Mouse (Mus musculus): ENCODE measurements around the gene Hsd3b2. TPM values are rescaled to one million over a fixed set of nuclear protein-coding genes. Genes with fewer than 3 reads are reported as not detected.
"Not testable (repeated sequence)": the region's sequence is repeated elsewhere in the genome, so short reads cannot be mapped to it uniquely, and the experiment has no call there.

The Hsd3b2 gene
- total RNA-seq (2015) = not detected in 2 replicates
- total RNA-seq (2017) = not detected in 2 replicates

DNA sequence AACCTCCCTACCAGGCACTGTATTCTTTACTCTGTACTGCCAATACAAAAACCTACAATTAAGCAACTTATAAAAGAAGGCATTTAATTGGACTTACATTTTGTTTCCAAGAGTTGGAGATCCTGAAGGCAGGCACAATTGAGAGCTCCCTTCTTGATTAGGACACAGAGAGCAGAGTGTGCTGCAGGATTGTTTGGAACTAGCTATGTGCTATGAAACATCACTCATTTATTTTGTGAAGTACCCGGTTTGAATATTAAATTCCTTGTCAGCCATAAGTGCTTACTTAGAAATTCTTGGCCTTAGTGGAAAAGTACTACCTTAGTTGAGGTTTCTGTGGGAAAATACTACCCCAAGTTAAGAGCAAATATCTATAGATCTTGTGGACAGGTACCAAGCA lies at the start of gene Hsd3b2:
Gene Hsd3b2 (minus strand): TSS at position 168 of the 400 bp plus-strand sequence.
- ATAC-seq (ENCODE audit: poor library complexity, severe bottlenecking) = no peak

DNA sequence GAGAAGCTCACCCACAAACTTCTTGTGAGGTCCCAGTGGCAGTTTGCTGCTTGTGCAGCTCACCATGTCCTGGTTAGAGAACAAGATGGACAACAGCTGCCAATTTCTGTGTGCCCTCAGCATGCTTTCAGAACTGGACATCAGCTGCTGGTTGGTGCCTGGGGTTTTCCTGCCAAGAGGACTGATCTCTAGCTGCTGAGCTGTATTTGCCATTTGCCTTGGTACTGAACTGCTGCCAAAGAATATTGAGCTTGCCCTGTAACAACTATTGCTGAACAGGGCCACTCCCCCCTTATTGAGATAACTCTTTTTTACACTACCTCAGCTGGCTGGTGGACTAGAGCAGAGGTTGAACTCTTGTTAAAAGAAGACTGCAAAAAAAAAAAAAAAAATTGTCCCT lies 39.8 kb upstream of the Hsd3b2 start:
- no peak for ATAC-seq (ENCODE audit: poor library complexity, severe bottlenecking)

DNA sequence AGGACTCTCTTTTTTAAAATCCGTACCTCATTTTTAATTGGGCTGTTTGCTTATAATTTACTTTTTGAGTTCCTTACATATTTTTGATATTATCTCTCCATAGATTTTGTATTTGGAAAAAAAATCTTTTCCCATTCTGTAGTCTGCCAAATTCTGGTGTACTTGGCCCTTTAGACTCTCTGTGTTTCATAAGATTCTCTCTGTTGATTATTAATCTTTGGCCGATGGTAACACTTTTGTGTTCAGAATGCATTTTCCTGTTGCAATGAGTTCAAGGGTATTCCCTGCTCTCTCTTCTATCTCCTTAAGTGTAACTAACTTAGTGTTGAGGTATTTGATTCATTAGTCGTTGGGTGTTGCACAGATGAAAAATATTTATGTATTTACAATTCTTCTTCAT lies 32.5 kb upstream of the Hsd3b2 start:
- ATAC-seq (ENCODE audit: poor library complexity, severe bottlenecking) = no peak

DNA sequence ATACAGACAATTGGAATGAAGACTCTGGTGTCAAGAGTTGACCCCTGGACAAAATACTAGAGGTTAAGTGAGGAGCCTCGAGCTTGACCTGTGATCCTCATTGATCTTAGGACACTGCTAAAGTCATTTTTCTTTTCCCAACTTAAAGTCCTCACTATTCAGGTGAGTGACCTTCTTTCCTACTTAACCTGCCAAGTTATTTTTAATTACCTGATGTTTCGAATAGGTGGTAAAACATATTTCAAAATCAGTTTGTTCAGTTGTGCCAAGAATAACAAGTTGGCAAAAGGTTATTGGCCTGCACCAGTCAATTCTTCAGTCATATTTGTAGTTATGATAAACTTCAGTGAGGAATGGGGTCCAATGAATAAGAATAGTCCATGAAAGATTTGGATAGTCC lies 27.8 kb upstream of the Hsd3b2 start:
- ATAC-seq (ENCODE audit: poor library complexity, severe bottlenecking) = no peak

DNA sequence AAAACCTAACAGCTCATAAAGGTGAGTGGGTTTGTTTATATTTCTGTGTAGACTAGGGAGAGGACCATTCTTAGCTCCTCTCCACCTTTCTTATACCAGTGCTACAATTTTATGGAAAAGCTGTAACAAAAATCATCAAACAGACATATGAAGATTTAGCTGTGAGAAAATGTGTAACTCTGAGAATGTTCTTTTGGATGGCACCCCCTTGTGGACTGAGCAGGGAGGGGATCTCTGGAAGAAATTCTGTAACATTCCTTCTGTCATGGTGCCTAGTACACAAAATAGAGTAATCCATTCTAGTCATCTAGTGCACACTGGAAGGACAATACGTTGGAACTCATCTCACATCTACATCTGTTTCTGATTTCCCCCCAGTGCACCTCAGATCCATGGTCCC lies 16.7 kb upstream of the Hsd3b2 start:
- not testable (repeated sequence) for ATAC-seq (ENCODE audit: poor library complexity, severe bottlenecking)

DNA sequence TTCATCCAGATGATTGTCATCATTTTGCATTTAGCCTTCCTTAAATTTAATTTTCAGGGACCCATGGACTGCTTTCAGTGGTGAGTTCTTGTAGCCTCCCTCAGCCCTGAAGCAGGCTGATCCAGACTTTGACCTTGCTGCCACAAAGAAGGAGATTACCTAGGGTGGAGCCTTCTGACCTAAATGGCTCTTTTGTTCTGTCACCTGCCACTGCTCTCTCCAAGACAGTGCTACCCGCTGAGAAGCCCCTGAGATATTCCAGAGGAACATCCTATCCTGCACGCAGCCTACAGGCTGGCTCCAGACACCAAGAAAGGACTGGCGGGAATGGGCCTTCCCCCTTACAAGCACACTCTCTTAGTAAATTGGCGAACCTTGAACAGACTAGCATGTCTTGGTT lies 10.0 kb upstream of the Hsd3b2 start:
- ATAC-seq (ENCODE audit: poor library complexity, severe bottlenecking) = no peak

DNA sequence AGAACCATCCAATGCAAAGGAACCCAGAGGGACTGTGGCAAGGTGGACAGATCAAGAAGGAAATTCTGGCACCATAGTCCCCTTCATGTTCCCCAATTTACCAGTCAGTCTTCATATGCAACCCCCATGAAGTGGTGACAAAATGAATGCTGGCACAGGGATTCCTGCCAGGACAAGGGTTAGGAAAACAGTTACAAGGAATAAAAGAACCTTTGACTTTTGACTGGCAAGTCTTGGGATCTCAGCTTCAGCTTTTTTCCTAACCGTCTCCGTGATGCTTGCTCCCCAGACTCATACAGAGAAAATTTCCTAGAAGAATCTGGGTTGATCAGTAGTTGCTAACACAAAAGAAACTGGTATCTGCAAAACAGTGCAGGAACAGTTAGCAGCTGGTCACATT lies 9.4 kb upstream of the Hsd3b2 start:
- no peak for ATAC-seq (ENCODE audit: poor library complexity, severe bottlenecking)

DNA sequence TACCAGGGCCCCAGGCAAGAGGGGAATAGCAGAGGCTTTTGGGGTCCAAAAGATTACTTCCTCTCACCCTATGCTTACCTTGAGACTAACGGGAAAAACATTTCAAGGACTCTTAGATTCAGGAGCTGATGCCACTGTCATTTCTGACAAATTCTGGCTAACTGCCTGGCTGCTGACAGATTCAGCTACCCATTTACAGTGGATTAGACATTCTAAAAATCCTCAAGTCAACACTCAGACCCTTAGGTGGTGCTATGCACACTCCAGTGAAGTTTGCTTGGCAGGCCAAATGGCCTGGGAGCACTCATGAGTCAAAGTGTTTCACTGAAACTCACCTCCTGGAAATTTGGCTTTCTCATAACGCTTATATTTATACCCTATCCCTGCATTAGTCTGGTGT lies 1.9 kb upstream of the Hsd3b2 start:
- ATAC-seq (ENCODE audit: poor library complexity, severe bottlenecking) = no peak

DNA sequence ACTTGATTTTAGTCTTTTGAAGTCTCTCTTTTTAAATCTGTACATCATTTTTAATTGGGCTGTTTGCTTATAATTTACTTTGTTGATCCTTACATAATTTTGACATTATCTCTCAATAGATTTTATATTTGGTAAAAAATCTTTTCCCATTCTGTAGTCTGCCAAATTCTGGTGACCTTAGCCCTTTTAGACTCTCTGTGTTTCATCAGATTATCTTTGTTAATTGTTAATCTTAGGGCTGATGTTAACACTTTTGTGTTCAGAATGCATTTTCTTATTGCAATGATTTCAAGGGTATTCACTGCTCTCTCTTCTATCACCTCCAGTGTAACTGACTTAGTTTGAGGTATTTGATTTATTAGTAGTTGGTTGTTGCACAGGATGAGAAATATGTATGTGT lies 3.6 kb downstream of the Hsd3b2 start:
- no peak for ATAC-seq (ENCODE audit: poor library complexity, severe bottlenecking)

DNA sequence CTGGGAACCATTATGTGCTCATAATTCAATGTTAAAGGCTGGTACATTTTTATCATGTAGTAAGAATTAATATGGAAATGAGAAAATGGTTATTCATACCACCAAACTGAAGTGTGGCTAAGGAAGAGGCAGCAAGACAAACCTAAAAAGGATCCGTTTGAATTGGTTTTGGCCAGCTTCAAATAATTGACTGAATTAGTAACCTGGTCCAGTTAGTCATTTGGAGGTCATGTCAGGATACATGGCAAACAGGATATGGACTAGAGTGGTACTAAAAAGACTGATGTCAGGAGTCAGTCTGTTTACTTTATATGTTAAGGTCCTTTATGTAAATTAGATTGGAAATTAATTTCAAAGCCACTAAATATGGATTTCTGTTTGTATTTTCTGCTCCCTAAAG lies 41.9 kb downstream of the Hsd3b2 start:
- ATAC-seq (ENCODE audit: poor library complexity, severe bottlenecking) = no peak

DNA sequence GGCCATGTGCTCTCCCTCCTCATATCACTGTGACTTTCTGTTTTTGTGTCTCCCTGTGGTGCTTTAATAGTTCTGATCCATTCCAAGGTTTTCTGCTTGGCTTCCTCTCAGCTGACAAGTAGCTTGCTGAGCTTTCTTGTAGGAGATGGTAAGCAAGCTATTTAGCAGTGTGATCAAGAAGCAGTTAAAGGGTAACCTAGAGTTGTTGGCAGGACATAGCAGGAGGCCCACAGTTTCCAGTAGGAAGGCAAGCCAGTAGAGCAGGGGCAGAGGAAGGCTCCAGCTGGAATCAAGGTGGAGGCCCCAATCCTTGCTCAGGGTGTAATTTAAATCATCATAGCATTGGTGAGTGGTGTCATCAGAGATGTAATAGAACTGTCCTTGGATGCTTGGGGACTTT lies 43.6 kb downstream of the Hsd3b2 start:
- no peak for ATAC-seq (ENCODE audit: poor library complexity, severe bottlenecking)

Other genes with a start within 250 kb of the Hsd3b2 start
- not detected in 2 replicates for gene Hsd3b4, start 214.0 kb downstream of the Hsd3b2 start, total RNA-seq (2015)
- gene Hsd3b4, start 214.0 kb downstream of the Hsd3b2 start, total RNA-seq (2017) = not detected in 2 replicates
- gene Gm10681, start 135.7 kb downstream of the Hsd3b2 start, total RNA-seq (2015) = not detected in 2 replicates
- gene Gm10681, start 135.7 kb downstream of the Hsd3b2 start, total RNA-seq (2017) = not detected in 2 replicates
- not detected in 2 replicates for gene Hsd3b5, start 94.3 kb downstream of the Hsd3b2 start, total RNA-seq (2015)
- not detected in 2 replicates for gene Hsd3b5, start 94.3 kb downstream of the Hsd3b2 start, total RNA-seq (2017)
- gene Hsd3b3, start 38.6 kb upstream of the Hsd3b2 start, total RNA-seq (2015) = not detected in 2 replicates
- gene Hsd3b3, start 38.6 kb upstream of the Hsd3b2 start, total RNA-seq (2017) = not detected in 2 replicates
- gene Hsd3b6, start 89.9 kb upstream of the Hsd3b2 start, total RNA-seq (2015) = not detected in 2 replicates
- gene Hsd3b6, start 89.9 kb upstream of the Hsd3b2 start, total RNA-seq (2017) = not detected in 2 replicates
- not detected in 2 replicates for gene Hsd3b1, start 135.3 kb upstream of the Hsd3b2 start, total RNA-seq (2015)
- gene Hsd3b1, start 135.3 kb upstream of the Hsd3b2 start, total RNA-seq (2017) = not detected in 2 replicates
- not detected in 2 replicates for gene Hao2, start 168.7 kb upstream of the Hsd3b2 start, total RNA-seq (2015)
- gene Hao2, start 168.7 kb upstream of the Hsd3b2 start, total RNA-seq (2017) = not detected in 2 replicates

Measured in megakaryocyte, adult 5-6 weeks (primary cell).